Mouse (Mus musculus): ENCODE data around the gene Arhgap10. TPM values are rescaled to one million over a fixed set of nuclear protein-coding genes. Genes with fewer than 3 reads are reported as not detected.

Gene Arhgap10
- polyA plus RNA-seq, 1 experiment, result 17.6 TPM

- Histone ChIP-seq H3ac (ENCODE audit: control insufficient read depth, insufficient read length, low read depth) (no peak overlapping the region), H3K79me2 (ENCODE audit: control insufficient read depth, insufficient read depth) (peaks cover 98% of the 10 kb centered on the region), H3K4me3 (ENCODE audit: insufficient read depth, poor library complexity, severe bottlenecking) (no peak overlapping the region), H3K27me3 (ENCODE audit: control insufficient read depth, insufficient read depth, insufficient read length) (no peaks in the 10 kb centered on the region), H3K36me3 (ENCODE audit: control insufficient read depth, insufficient read depth) (peaks cover 2% of the 10 kb centered on the region), H3K79me3 (ENCODE audit: low read depth) (peaks cover 78% of the 10 kb centered on the region)
- no peak for TF ChIP-seq CEBPB (IDR thresholded peaks at IDR 0.05; ENCODE audit: low read depth)
- TF ChIP-seq CTCF (IDR thresholded peaks at IDR 0.05; ENCODE audit: control insufficient read depth, insufficient read depth, insufficient read length), result no peak
- no peak for TF ChIP-seq MAX (IDR thresholded peaks at IDR 0.05)
- TF ChIP-seq FOSL1 (IDR thresholded peaks at IDR 0.05; ENCODE audit: insufficient read depth, low read length, poor library complexity, severe bottlenecking), result no peak
- TF ChIP-seq MYOG (IDR thresholded peaks at IDR 0.05; ENCODE audit: control insufficient read depth, extremely low read depth, insufficient read length), result no peak
- no peak for TF ChIP-seq USF1 (IDR thresholded peaks at IDR 0.05; ENCODE audit: low read depth)
- TF ChIP-seq MYOD1 (IDR thresholded peaks at IDR 0.05; ENCODE audit: control insufficient read depth, insufficient read length, low read depth), result no peak
Observed at GRCm38 (mm10) chr8:77473773-77474172, 44.0 kb downstream of the Arhgap10 start.

- Histone ChIP-seq H3K79me2 (ENCODE audit: control insufficient read depth, insufficient read depth) (peaks cover 98% of the 10 kb centered on the region), H3K36me3 (ENCODE audit: control insufficient read depth, insufficient read depth) (peaks cover 2% of the 10 kb centered on the region), H3K27me3 (ENCODE audit: control insufficient read depth, insufficient read depth, insufficient read length) (no peaks in the 10 kb centered on the region), H3ac (ENCODE audit: control insufficient read depth, insufficient read length, low read depth) (no peak overlapping the region), H3K79me3 (ENCODE audit: low read depth) (peaks cover 76% of the 10 kb centered on the region), H3K4me3 (ENCODE audit: insufficient read depth, poor library complexity, severe bottlenecking) (no peak overlapping the region)
- TF ChIP-seq MYOD1 (IDR thresholded peaks at IDR 0.05; ENCODE audit: control insufficient read depth, insufficient read length, low read depth) (no peak), FOSL1 (IDR thresholded peaks at IDR 0.05; ENCODE audit: insufficient read depth, low read length, poor library complexity, severe bottlenecking) (no peak)
Observed at GRCm38 (mm10) chr8:77473373-77473772, 44.4 kb downstream of the Arhgap10 start.

- no peak for TF ChIP-seq CTCF (IDR thresholded peaks at IDR 0.05; ENCODE audit: control insufficient read depth, insufficient read depth, insufficient read length)
- no peak for TF ChIP-seq MAX (IDR thresholded peaks at IDR 0.05)
- TF ChIP-seq CEBPB (IDR thresholded peaks at IDR 0.05; ENCODE audit: low read depth), result no peak
- no peak for TF ChIP-seq USF1 (IDR thresholded peaks at IDR 0.05; ENCODE audit: low read depth)
- TF ChIP-seq MYOG (IDR thresholded peaks at IDR 0.05; ENCODE audit: control insufficient read depth, extremely low read depth, insufficient read length), result no peak
- TF ChIP-seq MYOD1 (IDR thresholded peaks at IDR 0.05; ENCODE audit: control insufficient read depth, insufficient read length, low read depth), result no peak
- TF ChIP-seq FOSL1 (IDR thresholded peaks at IDR 0.05; ENCODE audit: insufficient read depth, low read length, poor library complexity, severe bottlenecking), result no peak
- Histone ChIP-seq H3K79me2 (ENCODE audit: control insufficient read depth, insufficient read depth) (peaks cover 82% of the 10 kb centered on the region), H3K79me3 (ENCODE audit: low read depth) (peaks cover 61% of the 10 kb centered on the region), H3K36me3 (ENCODE audit: control insufficient read depth, insufficient read depth) (peaks cover 4% of the 10 kb centered on the region), H3K4me3 (ENCODE audit: insufficient read depth, poor library complexity, severe bottlenecking) (no peak overlapping the region), H3ac (ENCODE audit: control insufficient read depth, insufficient read length, low read depth) (no peak overlapping the region), H3K27me3 (ENCODE audit: control insufficient read depth, insufficient read depth, insufficient read length) (no peaks in the 10 kb centered on the region)
Observed at GRCm38 (mm10) chr8:77461392-77461791, 56.4 kb downstream of the Arhgap10 start.

DNA sequence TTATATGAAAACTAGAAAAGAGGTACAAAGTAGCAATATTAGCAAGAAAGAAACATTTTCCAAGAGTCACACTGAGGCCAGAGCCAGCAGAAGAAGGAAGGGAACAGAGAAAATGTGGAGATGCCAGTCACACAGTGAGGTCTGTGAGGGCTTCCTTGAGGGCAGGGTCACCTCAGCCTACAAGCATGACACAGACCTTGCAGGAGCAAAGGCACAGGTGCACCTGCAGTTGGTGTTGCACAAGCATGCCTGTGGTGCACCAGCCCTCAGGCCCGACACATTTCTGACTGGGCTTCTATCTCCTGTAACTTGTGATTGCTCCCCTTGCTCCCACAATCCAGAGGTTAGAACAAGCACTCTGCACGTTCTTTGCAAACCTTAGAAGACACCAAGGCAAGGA, 57.4 kb downstream of the Arhgap10 start:
- Histone ChIP-seq H3K36me3 (ENCODE audit: control insufficient read depth, insufficient read depth) (peaks cover 4% of the 10 kb centered on the region), H3K79me2 (ENCODE audit: control insufficient read depth, insufficient read depth) (peaks cover 80% of the 10 kb centered on the region), H3K4me3 (ENCODE audit: insufficient read depth, poor library complexity, severe bottlenecking) (no peak overlapping the region), H3K27me3 (ENCODE audit: control insufficient read depth, insufficient read depth, insufficient read length) (no peaks in the 10 kb centered on the region), H3ac (ENCODE audit: control insufficient read depth, insufficient read length, low read depth) (no peak overlapping the region), H3K79me3 (ENCODE audit: low read depth) (peaks cover 58% of the 10 kb centered on the region)
- no peak for TF ChIP-seq FOSL1 (IDR thresholded peaks at IDR 0.05; ENCODE audit: insufficient read depth, low read length, poor library complexity, severe bottlenecking)
- no peak for TF ChIP-seq USF1 (IDR thresholded peaks at IDR 0.05; ENCODE audit: low read depth)

GRCm38 (mm10) chr8:77459696-77460095, 58.1 kb downstream of the Arhgap10 start:
- Histone ChIP-seq H3ac (ENCODE audit: control insufficient read depth, insufficient read length, low read depth) (no peak overlapping the region), H3K27me3 (ENCODE audit: control insufficient read depth, insufficient read depth, insufficient read length) (no peaks in the 10 kb centered on the region), H3K79me2 (ENCODE audit: control insufficient read depth, insufficient read depth) (peaks cover 76% of the 10 kb centered on the region), H3K36me3 (ENCODE audit: control insufficient read depth, insufficient read depth) (peaks cover 4% of the 10 kb centered on the region), H3K4me3 (ENCODE audit: insufficient read depth, poor library complexity, severe bottlenecking) (no peak overlapping the region), H3K79me3 (ENCODE audit: low read depth) (peaks cover 54% of the 10 kb centered on the region)
- TF ChIP-seq MYOG (IDR thresholded peaks at IDR 0.05; ENCODE audit: control insufficient read depth, extremely low read depth, insufficient read length) (no peak), MYOD1 (IDR thresholded peaks at IDR 0.05; ENCODE audit: control insufficient read depth, insufficient read length, low read depth) (no peak), CTCF (IDR thresholded peaks at IDR 0.05; ENCODE audit: control insufficient read depth, insufficient read depth, insufficient read length) (no peak), FOSL1 (IDR thresholded peaks at IDR 0.05; ENCODE audit: insufficient read depth, low read length, poor library complexity, severe bottlenecking) (no peak), MAX (IDR thresholded peaks at IDR 0.05) (no peak), CEBPB (IDR thresholded peaks at IDR 0.05; ENCODE audit: low read depth) (no peak), USF1 (IDR thresholded peaks at IDR 0.05; ENCODE audit: low read depth) (no peak)

DNA sequence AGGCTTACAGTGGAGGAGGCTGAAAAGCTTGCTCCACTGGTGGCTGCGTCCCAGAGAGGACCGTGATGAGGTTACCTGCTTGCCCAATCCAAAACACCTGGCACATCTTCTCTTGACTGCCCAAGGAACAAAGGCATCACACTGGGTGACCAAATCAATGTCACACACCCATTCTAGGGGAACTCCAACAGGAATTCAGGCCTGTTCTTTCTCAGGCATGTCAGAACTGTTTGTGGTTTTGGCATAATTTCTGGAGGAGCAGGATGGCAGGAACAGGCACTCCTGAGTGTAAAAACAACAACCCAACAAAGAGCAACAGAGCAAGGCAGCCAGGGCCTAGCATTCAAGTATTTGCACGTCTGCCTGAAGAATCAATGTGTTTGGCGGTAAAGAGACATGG, 59.2 kb downstream of the Arhgap10 start:
- H3K79me2 ChIP-seq (ENCODE audit: control insufficient read depth, insufficient read depth), result peaks cover 75% of the 10 kb centered on the region
- H3K27me3 ChIP-seq (ENCODE audit: control insufficient read depth, insufficient read depth, insufficient read length), result no peaks in the 10 kb centered on the region
- TF ChIP-seq FOSL1 (IDR thresholded peaks at IDR 0.05; ENCODE audit: insufficient read depth, low read length, poor library complexity, severe bottlenecking) (no peak), USF1 (IDR thresholded peaks at IDR 0.05; ENCODE audit: low read depth) (no peak), CEBPB (IDR thresholded peaks at IDR 0.05; ENCODE audit: low read depth) (no peak), MAX (IDR thresholded peaks at IDR 0.05) (no peak), CTCF (IDR thresholded peaks at IDR 0.05; ENCODE audit: control insufficient read depth, insufficient read depth, insufficient read length) (no peak), MYOG (IDR thresholded peaks at IDR 0.05; ENCODE audit: control insufficient read depth, extremely low read depth, insufficient read length) (no peak), MYOD1 (IDR thresholded peaks at IDR 0.05; ENCODE audit: control insufficient read depth, insufficient read length, low read depth) (no peak)
- peaks cover 4% of the 10 kb centered on the region for H3K36me3 ChIP-seq (ENCODE audit: control insufficient read depth, insufficient read depth)
- no peak overlapping the region for H3ac ChIP-seq (ENCODE audit: control insufficient read depth, insufficient read length, low read depth)
- H3K4me3 ChIP-seq (ENCODE audit: insufficient read depth, poor library complexity, severe bottlenecking), result no peak overlapping the region
- peaks cover 50% of the 10 kb centered on the region for H3K79me3 ChIP-seq (ENCODE audit: low read depth)
